Mouse (Mus musculus) E14TG2a.4 (cell line): Measurements from ENCODE around the gene Slc1a1.

ENCODE experiments used
- CTCF ChIP-seq: conservative IDR thresholded peaks from 2 replicates; pipeline ENCODE4 v1.5.1; 2014; ENCODE audit warnings: low read length
- NANOG ChIP-seq: IDR thresholded peaks from 2 replicates; pipeline ENCODE4 v1.6.1; 2014; ENCODE audit warnings: borderline replicate concordance, low read length, mixed read lengths

DNA sequence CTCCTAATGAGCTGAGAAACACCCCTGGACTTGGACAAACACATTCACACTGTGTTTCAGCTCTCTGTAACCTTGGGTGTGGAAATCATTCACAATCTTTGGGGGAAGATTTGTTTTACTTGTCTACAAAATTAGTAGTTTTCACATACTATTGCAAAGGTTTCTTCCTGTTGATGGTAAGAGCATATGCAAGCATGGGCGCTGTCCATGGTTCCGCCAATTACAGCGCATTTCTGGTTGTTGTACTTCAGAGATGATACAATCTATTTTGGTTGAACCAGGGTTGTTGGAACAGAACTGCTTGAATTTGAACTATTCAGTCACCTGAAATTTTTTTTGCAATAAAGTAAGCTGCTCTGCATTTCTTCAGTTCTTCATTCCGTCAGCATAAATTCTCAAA lies 16.6 kb upstream of the Slc1a1 start:
- TF ChIP-seq CTCF (no peak), NANOG (no peak)
